Mouse (Mus musculus) ES-E14 (cell line): ENCODE results near the gene Slc25a47. TPM values are rescaled to one million over a fixed set of nuclear protein-coding genes. Genes with fewer than 3 reads are reported as not detected.

Experiments used
- DNase-seq: peaks from one replicate; pipeline ENCODE4 v3.0.0-alpha.2; 2013; ENCODE audit warnings: low read depth, low spot score
- H3K27ac ChIP-seq: 2 replicates; pipeline ENCODE4 v1.5.1; 2012; ENCODE audit warnings: low read depth, mild to moderate bottlenecking, low read length, moderate library complexity, mixed read lengths; ENCODE audit not compliant: poor library complexity, insufficient read depth, severe bottlenecking
- H3K36me3 ChIP-seq: 2 replicates; pipeline ENCODE4 v1.6.1; 2012; ENCODE audit warnings: mild to moderate bottlenecking, low read length, moderate library complexity, mixed read lengths; ENCODE audit not compliant: control insufficient read depth, poor library complexity, insufficient read depth, severe bottlenecking
- H3K4me1 ChIP-seq, 2 experiments: fragments of 150-350 bp in 1 of 2; sonication (generic) in 1 of 2; 2 replicates each; pipeline ENCODE4 v1.6.1; 2012; ENCODE audit warnings: low read length in 2 of 2, mild to moderate bottlenecking in 1 of 2, mixed read lengths in 1 of 2; ENCODE audit not compliant: control insufficient read depth in 2 of 2, insufficient read depth in 2 of 2, poor library complexity in 1 of 2
- H3K4me3 ChIP-seq, 2 experiments: fragments of 150-350 bp in 1 of 2; sonication (generic) in 1 of 2; 2 replicates each; pipeline ENCODE4 v1.5.1; 2012; ENCODE audit warnings: low read length in 2 of 2, low read depth in 1 of 2, mild to moderate bottlenecking in 1 of 2, mixed read lengths in 1 of 2; ENCODE audit not compliant: insufficient read depth in 1 of 2, poor library complexity in 1 of 2, severe bottlenecking in 1 of 2
- H3K9ac ChIP-seq: 2 replicates; pipeline ENCODE4 v1.6.1; 2012; ENCODE audit warnings: low read depth, mild to moderate bottlenecking, low read length, mixed read lengths; ENCODE audit not compliant: poor library complexity, insufficient read depth, severe bottlenecking
- H3K9me3 ChIP-seq: fragments of 150-350 bp; sonication (generic); 2 replicates; pipeline ENCODE4 v1.6.1; 2012; ENCODE audit warnings: low read depth, mild to moderate bottlenecking, low read length; ENCODE audit not compliant: control insufficient read depth, insufficient read depth
- CHD2 ChIP-seq: IDR thresholded peaks from 2 replicates; pipeline ENCODE4 v1.6.1; 2014; ENCODE audit warnings: mild to moderate bottlenecking, low read depth, low read length, inconsistent platforms
- HCFC1 ChIP-seq: IDR thresholded peaks from 2 replicates; pipeline ENCODE4 v1.6.1; 2012; ENCODE audit warnings: low read length, inconsistent platforms, borderline replicate concordance; ENCODE audit not compliant: insufficient read depth
- MAFK ChIP-seq: IDR thresholded peaks from 2 replicates; pipeline ENCODE4 v1.6.1; 2014; ENCODE audit warnings: mild to moderate bottlenecking, low read depth, low read length, inconsistent platforms; ENCODE audit not compliant: insufficient read depth
- ZC3H11A ChIP-seq: IDR thresholded peaks from 2 replicates; pipeline ENCODE4 v1.6.1; 2012; ENCODE audit warnings: low read depth, mild to moderate bottlenecking, inconsistent platforms, low read length, borderline replicate concordance
- ZNF384 ChIP-seq: IDR thresholded peaks from 2 replicates; pipeline ENCODE4 v1.6.1; 2012; ENCODE audit warnings: low read depth, low read length, inconsistent platforms
- in situ Hi-C, 2 experiments: fragments of 600-800 bp; cut with MboI; formaldehyde crosslinking; loops; one replicate each; pipeline ENCODE4 v1.15.1; 2025; ENCODE audit warnings: low sequenced_read_pairs in 2 of 2, inconsistent platforms in 1 of 2; ENCODE audit not compliant: unreplicated experiment in 2 of 2
- total RNA-seq: library from RNA; depleted of rRNA; stranded (reverse); fragments of 300-350 nt; gene quantifications from 2 replicates; pipeline ENCODE4 v1.2.3, GENCODE M21; 2012

Gene Slc25a47
- total RNA-seq, 1 experiment, result 8.1 TPM

DNA sequence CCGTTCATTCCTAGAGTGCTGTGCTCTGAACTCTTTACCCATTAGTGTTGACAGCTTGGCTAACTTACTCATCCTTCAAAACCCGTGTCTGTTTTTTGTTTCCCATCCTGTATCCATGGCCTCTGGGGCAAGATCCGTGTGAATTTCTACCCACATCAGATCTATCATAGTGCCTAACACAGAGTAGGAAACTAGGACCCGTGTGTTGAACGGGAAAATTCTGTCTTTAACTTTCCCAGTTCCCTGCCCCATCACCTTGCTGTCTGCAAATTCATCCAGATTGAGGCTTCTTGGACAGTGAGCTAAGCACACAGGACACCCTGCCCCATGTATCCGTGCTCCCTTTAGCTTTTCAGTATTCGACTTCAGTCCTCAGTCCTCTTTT is 58.6 kb downstream of the Slc25a47 start:
- no peak for DNase-seq
- Histone ChIP-seq H3K9me3 (no peaks in the 10 kb centered on the region), H3K27ac (no peak overlapping the region), H3K4me1 (peaks cover 0 to 7% of the 10 kb centered on the region in 2 experiments; a peak in 2 of 4 replicates), H3K9ac (peak overlapping the region; percentile 91), H3K36me3 (peaks cover 9% of the 10 kb centered on the region; the same call in 1 of the 2 replicates), H3K4me3 (peak overlapping the region; percentile 91 to 93)
- TF ChIP-seq MAFK (no peak), ZC3H11A (no peak), ZNF384 (no peak), CHD2 (no peak), HCFC1 (no peak)
- in situ Hi-C loops, result no loop called here

DNA sequence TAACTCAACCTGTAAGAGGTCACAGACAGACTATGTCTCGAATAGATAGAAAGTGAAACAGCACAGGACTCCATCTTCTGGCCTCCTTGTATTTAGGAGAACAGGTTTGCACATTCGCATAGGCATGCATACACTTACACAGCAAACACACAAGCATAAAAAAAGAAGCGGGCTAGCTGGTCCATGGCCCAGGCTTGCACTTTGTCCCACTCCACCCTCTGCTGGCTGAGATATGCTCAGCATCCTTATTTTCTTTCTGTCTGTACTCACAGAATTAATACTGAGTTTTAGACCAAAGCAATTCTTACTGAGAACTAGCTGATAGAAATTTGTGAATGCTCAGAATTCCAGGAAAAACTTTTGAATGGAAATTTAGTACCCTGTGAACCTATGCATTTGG is 60.2 kb downstream of the Slc25a47 start:
- Histone ChIP-seq H3K4me1 (peaks cover 0 to 7% of the 10 kb centered on the region in 2 experiments; a peak in 2 of 4 replicates), H3K9ac (no peak overlapping the region), H3K27ac (no peak overlapping the region), H3K9me3 (no peaks in the 10 kb centered on the region), H3K4me3 (no peak overlapping the region), H3K36me3 (peaks cover 9% of the 10 kb centered on the region; the same call in 1 of the 2 replicates)
- in situ Hi-C loops, result no loop called here
- TF ChIP-seq HCFC1 (no peak), ZC3H11A (no peak), MAFK (no peak), CHD2 (no peak), ZNF384 (no peak)
- DNase-seq, result no peak

DNA sequence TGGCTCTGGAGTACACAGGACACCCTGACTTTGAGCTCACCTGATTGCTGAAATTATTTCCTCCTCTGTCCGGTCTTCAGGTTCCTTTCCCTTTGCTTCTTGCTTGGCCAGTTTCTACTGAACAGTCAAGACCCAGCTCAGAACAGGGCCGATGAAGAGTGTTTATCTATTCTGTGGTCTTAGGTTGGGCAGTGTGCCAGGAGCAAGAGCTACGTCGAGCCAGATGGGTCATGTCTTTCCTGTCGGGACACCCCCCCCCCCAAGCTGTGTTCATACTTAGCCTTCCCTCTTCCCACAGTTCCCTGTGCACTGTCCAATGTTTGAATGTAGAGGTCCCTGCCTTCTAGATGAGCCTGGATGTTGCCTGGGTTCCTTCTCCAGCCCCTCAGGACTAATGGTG is 65.5 kb downstream of the Slc25a47 start:
- Histone ChIP-seq H3K36me3 (peaks cover 9% of the 10 kb centered on the region; the same call in 1 of the 2 replicates), H3K9me3 (no peaks in the 10 kb centered on the region), H3K27ac (no peak overlapping the region), H3K9ac (no peak overlapping the region), H3K4me1 (no peaks in the 10 kb centered on the region), H3K4me3 (no peak overlapping the region)
- in situ Hi-C loops, result loop anchor here (5.0 to 25.0 kb wide), 2 partner anchors 411 kb away; no protein-coding TSS in a partner anchor
- no peak for DNase-seq
- TF ChIP-seq MAFK, result no peak
- no peak for TF ChIP-seq ZNF384
- no peak for TF ChIP-seq CHD2
- TF ChIP-seq ZC3H11A, result no peak
- TF ChIP-seq HCFC1, result no peak

DNA sequence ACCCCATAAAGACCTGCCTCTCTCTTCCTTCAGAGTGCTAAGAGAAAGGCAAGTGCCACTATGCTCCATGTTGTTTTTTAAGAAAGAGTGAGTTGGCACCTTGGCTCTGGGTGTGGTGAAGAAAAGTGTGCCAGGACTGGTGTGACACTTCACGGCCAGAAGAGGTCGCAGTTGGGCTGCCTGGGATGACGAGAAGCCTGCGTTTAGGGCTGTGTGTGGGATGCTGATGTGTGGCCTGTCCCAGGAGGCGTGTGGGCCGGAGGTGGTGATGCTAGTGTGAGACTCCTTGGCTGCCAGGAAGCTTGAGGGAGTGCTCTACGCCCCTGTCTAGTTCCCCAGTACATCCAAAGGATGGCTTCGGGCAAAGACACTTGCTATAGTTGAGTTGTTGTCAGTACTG is 67.1 kb downstream of the Slc25a47 start:
- peak; percentile 43 for DNase-seq
- Histone ChIP-seq H3K4me3 (no peak overlapping the region), H3K9ac (no peak overlapping the region), H3K36me3 (peaks cover 6% of the 10 kb centered on the region; the same call in 1 of the 2 replicates), H3K9me3 (no peaks in the 10 kb centered on the region), H3K27ac (no peak overlapping the region), H3K4me1 (no peaks in the 10 kb centered on the region)
- in situ Hi-C loops, result loop anchor here (5.0 to 25.0 kb wide), 2 partner anchors 409 kb away; no protein-coding TSS in a partner anchor
- TF ChIP-seq CHD2 (no peak), MAFK (no peak), ZC3H11A (peak; percentile 21; the same call in 1 of the 2 replicates)
